Mouse (Mus musculus) testis, adult 2 months (tissue): ENCODE data around the gene Muc13.

Experiments used
- CTCF ChIP-seq: fragments of 200-500 bp; IDR thresholded peaks from 2 replicates; pipeline ENCODE4 v1.5.1; 2012; ENCODE audit warnings: low read depth, mild to moderate bottlenecking, inconsistent platforms, low read length, moderate library complexity; ENCODE audit not compliant: control insufficient read depth, insufficient read depth, insufficient replicate concordance
- POLR2A ChIP-seq: fragments of 200-500 bp; IDR thresholded peaks from 2 replicates; pipeline ENCODE4 v1.6.1; 2012; ENCODE audit warnings: low read depth, mild to moderate bottlenecking, inconsistent platforms, low read length, moderate library complexity; ENCODE audit not compliant: control insufficient read depth

DNA sequence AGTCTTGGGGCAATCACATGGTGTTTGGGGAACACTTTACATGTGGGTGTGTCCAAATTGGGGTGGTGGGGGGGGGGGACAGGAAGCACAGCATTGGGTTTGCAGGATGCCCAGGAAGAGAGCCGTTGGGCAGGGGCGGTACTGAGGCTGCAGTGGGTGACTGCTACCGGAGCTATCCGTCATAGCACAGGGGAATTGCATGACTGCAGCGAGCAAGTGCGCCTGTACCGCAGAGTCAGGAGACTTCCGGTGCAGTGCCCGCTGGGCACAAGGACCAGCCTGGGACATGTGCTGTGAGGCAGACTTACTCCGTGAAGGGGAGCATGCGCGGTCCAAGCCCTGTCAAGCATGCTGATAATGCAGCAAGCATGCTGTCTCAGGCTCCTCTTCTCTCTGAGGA lies 42.2 kb upstream of the Muc13 start:
- TF ChIP-seq CTCF: no peak
- TF ChIP-seq POLR2A: no peak
